Mouse (Mus musculus) CH12.LX (cell line): ENCODE measurements around the gene Dscaml1. TPM values are rescaled to one million over a fixed set of nuclear protein-coding genes. Genes with fewer than 3 reads are reported as not detected.

Source experiments
- DNase-seq: peaks from one replicate; pipeline ENCODE4 v3.0.0-alpha.2; 2013; ENCODE audit errors: extremely low read depth
- H3K27ac ChIP-seq: 2 replicates; pipeline ENCODE4 v1.5.1; 2012; ENCODE audit warnings: low read depth, mild to moderate bottlenecking, control low read depth, moderate library complexity; ENCODE audit not compliant: insufficient read depth
- H3K27me3 ChIP-seq: replicated peaks from 2 replicates; pipeline ENCODE3; 2012; ENCODE audit warnings: inconsistent platforms
- H3K36me3 ChIP-seq, 2 experiments: replicated peaks in 1 of 2; 2 replicates each; pipeline versions ENCODE3 to v1.6.1; 2012; ENCODE audit warnings: inconsistent platforms in 1 of 2, low read length in 1 of 2, mild to moderate bottlenecking in 1 of 2, mixed read lengths in 1 of 2, moderate library complexity in 1 of 2; ENCODE audit not compliant: control insufficient read depth in 1 of 2, insufficient read depth in 1 of 2
- H3K4me1 ChIP-seq, 2 experiments: 2 replicates each; pipeline ENCODE4 v1.6.1; 2012; ENCODE audit warnings: inconsistent platforms in 1 of 2, moderate library complexity in 1 of 2; ENCODE audit not compliant: insufficient read depth in 2 of 2, control insufficient read depth in 1 of 2
- H3K4me2 ChIP-seq: 2 replicates; pipeline ENCODE4 v1.6.1; 2012; ENCODE audit warnings: low read depth, mild to moderate bottlenecking, control low read depth; ENCODE audit not compliant: poor library complexity, insufficient read depth, severe bottlenecking
- H3K4me3 ChIP-seq, 3 experiments: fragments of 150-350 bp in 1 of 3; sonication (generic) in 1 of 3; replicated peaks in 1 of 3; 2 replicates each; pipeline versions ENCODE3 to v1.5.1; 2011 to 2012; ENCODE audit warnings: low read depth in 2 of 3, low read length in 2 of 3, mild to moderate bottlenecking in 2 of 3, moderate library complexity in 2 of 3, control low read depth in 1 of 3, improper control_type of control experiment in 1 of 3, inconsistent platforms in 1 of 3, mixed read lengths in 1 of 3; ENCODE audit not compliant: poor library complexity in 1 of 3
- H3K79me2 ChIP-seq: replicated peaks from 2 replicates; pipeline ENCODE4 v1.6.1; 2012; ENCODE audit warnings: mild to moderate bottlenecking, moderate library complexity; ENCODE audit not compliant: control insufficient read depth, poor library complexity, insufficient read depth, severe bottlenecking; ENCODE audit errors: extremely low read depth
- H3K9ac ChIP-seq: 2 replicates; pipeline ENCODE4 v1.6.1; 2012; ENCODE audit warnings: low read depth, mild to moderate bottlenecking, control low read depth, moderate library complexity; ENCODE audit not compliant: insufficient read depth
- H3K9me3 ChIP-seq: replicated peaks from 2 replicates; pipeline ENCODE3; 2012; ENCODE audit warnings: low read length, inconsistent platforms, mixed read lengths
- BHLHE40 ChIP-seq: IDR thresholded peaks from 2 replicates; pipeline ENCODE4 v1.6.1; 2011; ENCODE audit warnings: mild to moderate bottlenecking, low read depth, low read length, improper control_type of control experiment
- CHD1 ChIP-seq: IDR thresholded peaks from 2 replicates; pipeline ENCODE4 v1.6.1; 2012; ENCODE audit warnings: low read depth, low read length, improper control_type of control experiment, inconsistent platforms
- E2F4 ChIP-seq: IDR thresholded peaks from 2 replicates; pipeline ENCODE4 v1.6.1; 2011; ENCODE audit warnings: low read depth, low read length, improper control_type of control experiment; ENCODE audit not compliant: insufficient replicate concordance
- ELF1 ChIP-seq: IDR thresholded peaks from 2 replicates; pipeline ENCODE4 v1.6.1; 2014; ENCODE audit warnings: low read depth, mild to moderate bottlenecking, inconsistent platforms, low read length, improper control_type of control experiment
- EP300 ChIP-seq: IDR thresholded peaks from 2 replicates; pipeline ENCODE4 v1.6.1; 2011; ENCODE audit warnings: low read length, improper control_type of control experiment
- HCFC1 ChIP-seq: IDR thresholded peaks from 2 replicates; pipeline ENCODE4 v1.6.1; 2012; ENCODE audit warnings: low read depth, mild to moderate bottlenecking, inconsistent platforms, low read length, improper control_type of control experiment
- JUND ChIP-seq: conservative IDR thresholded peaks from 2 replicates; pipeline ENCODE4 v1.6.1; 2011; ENCODE audit warnings: low read depth, low read length, improper control_type of control experiment
- KAT2A ChIP-seq: IDR thresholded peaks from 2 replicates; pipeline ENCODE4 v1.6.1; 2012; ENCODE audit warnings: low read length, improper control_type of control experiment, inconsistent platforms; ENCODE audit not compliant: insufficient replicate concordance
- MAFK ChIP-seq: IDR thresholded peaks from 2 replicates; pipeline ENCODE4 v1.6.1; 2011; ENCODE audit warnings: low read length, improper control_type of control experiment; ENCODE audit not compliant: insufficient replicate concordance
- MAX ChIP-seq: IDR thresholded peaks from 2 replicates; pipeline ENCODE4 v1.6.1; 2011; ENCODE audit warnings: low read length, improper control_type of control experiment
- MEF2A ChIP-seq: IDR thresholded peaks from 2 replicates; pipeline ENCODE4 v1.6.1; 2014; ENCODE audit warnings: low read depth, mild to moderate bottlenecking, inconsistent platforms, low read length, improper control_type of control experiment, borderline replicate concordance
- MXI1 ChIP-seq: IDR thresholded peaks from 2 replicates; pipeline ENCODE4 v1.6.1; 2011; ENCODE audit warnings: mild to moderate bottlenecking, low read depth, low read length, improper control_type of control experiment
- MYC ChIP-seq: IDR thresholded peaks from 2 replicates; pipeline ENCODE4 v1.6.1; 2011; ENCODE audit warnings: low read depth, mild to moderate bottlenecking, improper control_type of control experiment, low read length
- NELFE ChIP-seq: IDR thresholded peaks from 2 replicates; pipeline ENCODE4 v1.6.1; 2011; ENCODE audit warnings: low read depth, low read length, improper control_type of control experiment
- POLR2A ChIP-seq: IDR thresholded peaks from 2 replicates; pipeline ENCODE4 v1.6.1; 2011; ENCODE audit warnings: low read depth, mild to moderate bottlenecking, improper control_type of control experiment, low read length
- POLR2AphosphoS2 ChIP-seq: IDR thresholded peaks from 2 replicates; pipeline ENCODE4 v1.6.1; 2011; ENCODE audit warnings: low read depth, low read length, improper control_type of control experiment
- RAD21 ChIP-seq: IDR thresholded peaks from 2 replicates; pipeline ENCODE4 v1.6.1; 2011; ENCODE audit warnings: low read depth, mild to moderate bottlenecking, low read length, improper control_type of control experiment, moderate library complexity
- RCOR1 ChIP-seq: conservative IDR thresholded peaks from 2 replicates; pipeline ENCODE4 v1.6.1; 2012; ENCODE audit warnings: low read depth, mild to moderate bottlenecking, inconsistent platforms, low read length, improper control_type of control experiment
- TBP ChIP-seq: conservative IDR thresholded peaks from 2 replicates; pipeline ENCODE4 v1.6.1; 2011; ENCODE audit warnings: low read depth, low read length, improper control_type of control experiment
- USF2 ChIP-seq: conservative IDR thresholded peaks from 2 replicates; pipeline ENCODE4 v1.6.1; 2011; ENCODE audit warnings: low read depth, low read length, improper control_type of control experiment
- ZC3H11A ChIP-seq: IDR thresholded peaks from 2 replicates; pipeline ENCODE4 v1.6.1; 2012; ENCODE audit warnings: low read depth, mild to moderate bottlenecking, inconsistent platforms, low read length, improper control_type of control experiment
- ZKSCAN1 ChIP-seq: IDR thresholded peaks from 2 replicates; pipeline ENCODE4 v1.6.1; 2012; ENCODE audit warnings: low read depth, inconsistent platforms, low read length, improper control_type of control experiment, borderline replicate concordance
- ZMIZ1 ChIP-seq: IDR thresholded peaks from 2 replicates; pipeline ENCODE4 v1.6.1; 2012; ENCODE audit warnings: low read depth, mild to moderate bottlenecking, inconsistent platforms, low read length, improper control_type of control experiment
- ZNF384 ChIP-seq: IDR thresholded peaks from 2 replicates; pipeline ENCODE4 v1.6.1; 2012; ENCODE audit warnings: low read depth, low read length, improper control_type of control experiment, inconsistent platforms
- dilution Hi-C: fragments of 300-500 bp; cut with MboI; formaldehyde crosslinking; loops from 2 replicates; pipeline ENCODE4 v1.14.3; 2020; ENCODE audit warnings: low sequenced_read_pairs; ENCODE audit not compliant: extremely low pct_unique_long_range_greater_than_20kb, extremely low pct_ligation_motif_present
- in situ Hi-C: fragments of 300-500 bp; cut with MboI; formaldehyde crosslinking; loops from 3 replicates; pipeline ENCODE4 v1.14.3; 2019; ENCODE audit warnings: low sequenced_read_pairs, low pct_ligation_motif_present, low pct_unique_long_range_greater_than_20kb, mixed read lengths
- polyA plus RNA-seq: library from polyadenylated mRNA; unstranded; fragments of >175 nt; gene quantifications from 2 replicates; pipeline ENCODE4 v1.2.1, GENCODE M21; 2012; ENCODE audit warnings: low read depth; ENCODE audit not compliant: insufficient read length
- total RNA-seq, 2 experiments: library from RNA; depleted of rRNA; stranded (reverse); fragments of 300-350 nt in 1 of 2; fragments of >200 nt in 1 of 2; gene quantifications; 2 replicates each; pipeline ENCODE4 v1.2.3; 2012 to 2014

The Dscaml1 gene
- total and polyA plus RNA-seq, 3 experiments = not detected

GRCm38 (mm10) chr9:45410614-45411013 is 15.8 kb upstream of the Dscaml1 start:
- peaks cover 18% of the 10 kb centered on the region for H3K27me3 ChIP-seq
- no peak overlapping the region for H3K4me3 ChIP-seq
- no peaks in the 10 kb centered on the region for H3K9me3 ChIP-seq
- no peak overlapping the region for H3K9ac ChIP-seq
- no peak overlapping the region for H3K4me2 ChIP-seq
- no peaks in the 10 kb centered on the region for H3K79me2 ChIP-seq
- no peak overlapping the region for H3K27ac ChIP-seq
- peaks cover 2 to 26% of the 10 kb centered on the region in 2 experiments for H3K4me1 ChIP-seq
- no peak for DNase-seq
- H3K36me3 ChIP-seq = no peaks in the 10 kb centered on the region
- TF ChIP-seq ZKSCAN1 = no peak
- TF ChIP-seq ELF1 = no peak
- TF ChIP-seq EP300 = no peak
- TF ChIP-seq MAFK = no peak
- TF ChIP-seq TBP = no peak
- TF ChIP-seq NELFE = no peak
- no peak for TF ChIP-seq KAT2A
- no peak for TF ChIP-seq ZNF384
- TF ChIP-seq RCOR1 = no peak
- TF ChIP-seq E2F4 = no peak
- TF ChIP-seq CHD1 = no peak
- TF ChIP-seq POLR2AphosphoS2 = no peak
- TF ChIP-seq MEF2A = no peak
- no peak for TF ChIP-seq JUND
- no peak for TF ChIP-seq MXI1
- no peak for TF ChIP-seq ZC3H11A
- TF ChIP-seq MAX = no peak
- no peak for TF ChIP-seq RAD21
- no peak for TF ChIP-seq MYC
- no peak for TF ChIP-seq BHLHE40
- in situ Hi-C loops (loop anchor here (10.0 kb wide), 1 partner anchor 334 kb away; no protein-coding TSS in a partner anchor), dilution Hi-C loops (no loop called here)

GRCm38 (mm10) chr9:45411111-45411510 is 15.3 kb upstream of the Dscaml1 start:
- peaks cover 2 to 22% of the 10 kb centered on the region in 2 experiments for H3K4me1 ChIP-seq
- no peak overlapping the region for H3K4me3 ChIP-seq
- TF ChIP-seq USF2 (no peak), HCFC1 (no peak), ZMIZ1 (no peak), POLR2A (no peak), CHD1 (no peak)
- H3K27ac ChIP-seq = no peak overlapping the region
- dilution Hi-C loops (no loop called here), in situ Hi-C loops (loop anchor here (10.0 kb wide), 1 partner anchor 334 kb away; no protein-coding TSS in a partner anchor)
- no peaks in the 10 kb centered on the region for H3K79me2 ChIP-seq
- H3K36me3 ChIP-seq = no peaks in the 10 kb centered on the region
- no peak overlapping the region for H3K4me2 ChIP-seq
- H3K27me3 ChIP-seq = peaks cover 16% of the 10 kb centered on the region
- H3K9ac ChIP-seq = no peak overlapping the region
- H3K9me3 ChIP-seq = no peaks in the 10 kb centered on the region
- DNase-seq = no peak
